Mouse (Mus musculus): ENCODE measurements around the gene Tbx2.

Tbx2 gene

DNA sequence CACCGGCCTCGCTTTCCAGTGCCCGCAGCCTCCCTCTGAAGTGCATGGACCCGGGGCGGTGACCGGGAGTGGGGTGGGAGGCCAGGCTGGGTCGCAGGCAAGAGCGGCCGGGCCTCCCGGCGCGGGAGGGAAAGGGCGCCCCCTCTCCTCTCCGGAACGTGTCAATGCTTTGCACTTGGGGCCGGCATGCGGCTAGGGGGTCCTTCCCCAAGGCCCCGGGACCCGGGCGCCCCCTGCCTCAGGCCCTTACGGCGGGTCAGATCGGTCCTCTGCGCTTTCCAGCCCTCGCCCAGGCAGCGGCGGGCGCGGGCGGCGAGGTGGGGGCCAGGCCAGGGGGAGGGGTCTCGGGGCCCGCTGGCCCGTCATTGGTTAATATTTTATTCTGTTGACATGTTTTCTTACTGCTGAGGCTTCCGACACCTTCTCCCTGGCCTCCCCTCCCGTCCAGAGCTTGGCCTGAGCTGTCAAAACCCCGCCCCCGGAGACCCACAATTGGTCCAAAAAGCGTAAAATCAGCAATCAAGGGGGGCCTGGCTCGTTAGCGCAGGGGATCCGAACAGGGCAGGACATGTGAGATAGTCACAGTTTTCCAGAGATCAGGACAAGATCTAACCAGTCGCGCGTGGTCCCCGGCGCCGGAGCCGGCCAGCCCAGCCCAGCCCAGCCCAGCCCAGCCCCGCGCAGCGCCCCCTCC is at the start of gene Tbx2:
Gene Tbx2 (plus strand): TSS at position 321 of the 694 bp plus-strand sequence.
- DNase-seq (ENCODE audit: low spot score) = no peak

- DNase-seq (ENCODE audit: low spot score) = no peak
Measured at GRCm38 (mm10) chr11:85786113-85786718, 46.1 kb upstream of the Tbx2 start.

- no peak for DNase-seq (ENCODE audit: low spot score)
Measured at GRCm38 (mm10) chr11:85789750-85790149, 42.6 kb upstream of the Tbx2 start.

DNA sequence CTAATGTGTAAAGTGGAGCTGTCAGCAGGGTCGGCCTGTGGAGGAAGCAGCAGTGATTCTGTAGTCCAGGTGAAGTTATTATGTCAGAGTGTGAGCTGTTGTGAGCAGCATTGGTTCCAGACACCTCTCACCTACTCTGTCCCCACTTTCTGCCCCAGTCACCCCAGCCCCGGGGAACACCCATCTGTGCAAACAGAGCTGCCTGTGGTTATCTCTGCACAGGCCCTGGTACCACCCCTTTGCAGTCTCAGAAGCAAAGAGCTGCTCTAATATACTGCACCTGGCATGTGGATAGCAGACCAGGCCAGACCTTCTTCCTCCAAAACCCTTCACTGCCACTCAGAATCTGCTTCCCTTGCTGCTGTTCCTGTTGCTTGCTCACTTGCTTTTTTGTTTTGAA is 42.1 kb upstream of the Tbx2 start:
- DNase-seq (ENCODE audit: low spot score) = no peak

GRCm38 (mm10) chr11:85791212-85791611 is 41.1 kb upstream of the Tbx2 start:
- DNase-seq (ENCODE audit: low spot score) = no peak

GRCm38 (mm10) chr11:85792534-85793215 is 39.7 kb upstream of the Tbx2 start:
- no peak for DNase-seq (ENCODE audit: low spot score)

DNA sequence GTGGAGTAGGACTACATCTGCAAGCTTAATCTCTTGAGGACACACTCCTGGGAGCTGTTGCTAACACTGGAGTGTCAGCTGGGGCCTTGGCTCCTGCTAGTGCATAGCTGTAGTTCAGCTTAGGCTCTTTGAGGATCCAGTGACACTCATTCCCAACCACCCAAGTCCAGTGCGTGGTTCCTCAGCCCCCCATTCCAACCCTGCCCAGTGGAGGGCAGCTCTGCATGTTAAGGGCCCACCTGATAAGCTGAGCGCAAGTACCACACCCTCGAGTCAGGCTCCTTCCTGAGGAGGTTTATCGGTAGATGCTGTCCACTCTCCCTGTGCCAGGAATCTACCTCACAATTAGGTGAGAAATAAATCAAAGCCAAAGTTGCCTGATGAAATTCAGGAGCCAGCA is 32.9 kb upstream of the Tbx2 start:
- no peak for DNase-seq (ENCODE audit: low spot score)

DNA sequence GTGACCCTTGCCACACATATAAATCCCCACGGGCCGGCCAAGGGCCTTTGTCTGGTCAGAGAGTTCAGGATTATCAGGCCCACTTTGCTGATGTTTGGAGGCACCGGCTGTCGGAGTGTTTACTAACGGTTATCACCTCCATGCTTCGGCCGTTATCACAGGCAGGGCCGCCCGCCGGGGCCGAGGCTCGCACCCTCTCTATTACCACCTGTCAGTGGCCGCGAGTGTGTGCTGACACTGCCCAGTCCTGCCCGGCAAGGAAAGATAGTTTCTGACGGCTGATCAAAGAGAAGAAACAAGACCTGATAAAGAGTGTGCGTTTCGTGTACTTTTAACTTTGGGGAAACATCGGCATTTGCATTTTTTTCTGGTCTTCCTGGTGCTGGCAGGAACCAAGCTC is 32.5 kb upstream of the Tbx2 start:
- no peak for DNase-seq (ENCODE audit: low spot score)

GRCm38 (mm10) chr11:85800380-85800779 is 32.0 kb upstream of the Tbx2 start:
- no peak for DNase-seq (ENCODE audit: low spot score)

- no peak for DNase-seq (ENCODE audit: low spot score)
Measured at GRCm38 (mm10) chr11:85804048-85804447, 28.3 kb upstream of the Tbx2 start.

- no peak for DNase-seq (ENCODE audit: low spot score)
Measured at GRCm38 (mm10) chr11:85805779-85806178, 26.6 kb upstream of the Tbx2 start.

DNA sequence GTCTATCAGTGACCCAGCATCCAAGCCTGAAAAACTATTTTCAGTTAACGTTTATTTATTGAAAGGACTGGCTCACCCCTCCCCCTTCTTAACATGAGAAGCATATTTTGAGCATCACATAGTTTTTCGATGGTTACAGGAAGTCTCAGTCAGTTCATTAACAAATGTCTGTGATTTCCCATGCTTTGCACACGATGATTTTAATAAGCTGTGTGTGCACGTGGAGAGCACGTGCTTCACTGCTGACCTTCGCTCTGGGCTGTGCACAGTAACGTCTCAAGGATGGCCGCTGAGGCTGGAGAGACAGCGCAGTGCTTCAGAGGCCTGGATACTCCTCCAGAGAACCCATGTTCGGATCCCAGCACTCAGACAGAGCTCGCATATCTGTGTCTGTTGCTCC is 25.0 kb upstream of the Tbx2 start:
- DNase-seq (ENCODE audit: low spot score) = no peak

DNA sequence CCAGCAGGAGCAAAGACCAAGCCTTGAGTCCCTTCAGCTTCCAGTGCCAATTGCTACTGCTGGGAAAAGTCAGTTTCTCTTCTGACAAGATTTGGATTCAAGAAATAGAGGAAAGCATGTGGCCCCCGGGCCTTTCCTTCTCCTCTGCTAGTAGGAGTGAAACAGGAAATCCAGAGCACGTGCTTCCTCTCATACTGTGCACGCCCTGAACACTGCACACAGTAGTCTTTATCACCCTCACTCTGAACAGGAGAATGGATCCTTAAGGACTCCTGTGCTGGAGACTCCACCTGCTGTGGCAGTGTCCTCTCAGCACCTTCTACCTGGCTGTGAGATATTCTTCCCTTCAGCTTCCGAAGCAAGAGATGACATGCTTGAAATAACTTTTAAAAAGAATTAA is 21.1 kb upstream of the Tbx2 start:
- DNase-seq (ENCODE audit: low spot score) = no peak

- no peak for DNase-seq (ENCODE audit: low spot score)
Measured at GRCm38 (mm10) chr11:85811676-85812075, 20.7 kb upstream of the Tbx2 start.

- no peak for DNase-seq (ENCODE audit: low spot score)
Measured at GRCm38 (mm10) chr11:85812201-85812966, 20.0 kb upstream of the Tbx2 start.

DNA sequence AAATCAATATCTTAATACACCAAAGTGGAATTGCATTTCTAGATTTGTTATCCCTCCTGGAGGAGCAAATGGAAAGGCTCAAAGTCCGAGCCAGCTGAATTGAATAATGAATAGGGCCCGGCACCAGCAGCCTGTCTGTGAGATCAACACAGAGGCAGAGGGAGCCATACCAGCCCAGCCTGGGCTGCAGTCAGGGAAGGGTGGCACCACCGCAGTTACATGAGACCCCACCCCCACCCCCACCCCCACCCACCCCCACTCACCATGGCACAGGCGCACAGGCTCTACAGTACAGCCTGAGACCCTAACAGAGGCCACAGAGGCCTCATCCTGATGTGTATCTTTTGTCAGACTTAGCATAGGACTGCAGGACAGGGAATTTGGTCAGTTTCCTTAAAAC is 17.7 kb upstream of the Tbx2 start:
- no peak for DNase-seq (ENCODE audit: low spot score)

GRCm38 (mm10) chr11:85816471-85816870 is 15.9 kb upstream of the Tbx2 start:
- DNase-seq (ENCODE audit: low spot score) = no peak

GRCm38 (mm10) chr11:85818401-85818800 is 13.9 kb upstream of the Tbx2 start:
- DNase-seq (ENCODE audit: low spot score) = no peak

GRCm38 (mm10) chr11:85820959-85821358 is 11.4 kb upstream of the Tbx2 start:
- DNase-seq (ENCODE audit: low spot score) = no peak

DNA sequence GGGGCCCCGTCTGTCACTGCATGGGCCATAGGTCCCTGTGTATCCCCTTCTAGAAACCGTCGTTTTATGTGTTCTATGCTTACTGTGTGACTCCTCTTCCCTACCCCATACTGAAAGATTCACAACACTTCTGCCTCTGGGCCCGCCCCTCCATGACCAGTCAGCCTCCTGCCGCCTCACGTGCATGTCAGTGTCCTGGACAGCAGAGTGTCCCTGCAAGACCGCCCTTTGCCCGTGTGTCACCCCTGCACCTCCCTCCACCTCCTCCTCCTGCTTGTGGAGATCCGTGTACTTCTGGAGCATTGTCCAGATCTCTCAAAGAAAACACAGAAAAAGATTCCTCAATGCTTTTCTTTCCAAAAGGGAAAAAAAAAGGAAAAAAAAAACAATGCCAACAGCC is 10.7 kb upstream of the Tbx2 start:
- DNase-seq (ENCODE audit: low spot score) = no peak

GRCm38 (mm10) chr11:85823181-85823580 is 9.2 kb upstream of the Tbx2 start:
- DNase-seq (ENCODE audit: low spot score) = no peak

GRCm38 (mm10) chr11:85823794-85824193 is 8.6 kb upstream of the Tbx2 start:
- no peak for DNase-seq (ENCODE audit: low spot score)

GRCm38 (mm10) chr11:85825031-85825430 is 7.3 kb upstream of the Tbx2 start:
- DNase-seq (ENCODE audit: low spot score) = no peak

Measured in ovary, postnatal 10 days (tissue).